Mouse (Mus musculus): Measurements from ENCODE around the gene Mcur1. TPM values are rescaled to one million over a fixed set of nuclear protein-coding genes. Genes with fewer than 3 reads are reported as not detected.

Mcur1 gene
- total and polyA plus RNA-seq, 2 experiments: 14.7 to 16.6 TPM

- DNase-seq (ENCODE audit: extremely low read depth, low read depth, low spot score): peak; percentile 31
- H3K27me3 ChIP-seq (ENCODE audit: control insufficient read depth, insufficient read depth, low read length): no peaks in the 10 kb centered on the region
- no peak overlapping the region for H3K27ac ChIP-seq (replicated peaks; ENCODE audit: insufficient read depth, low read depth, low read length)
- no peaks in the 10 kb centered on the region for H3K36me3 ChIP-seq (ENCODE audit: control insufficient read depth, insufficient read depth, low read length)
- TF ChIP-seq CTCF (IDR thresholded peaks at IDR 0.05; ENCODE audit: low read depth, low read length) (no peak), POLR2A (IDR thresholded peaks at IDR 0.05; ENCODE audit: extremely low read depth, insufficient read depth, low read length) (no peak)
- no peaks in the 10 kb centered on the region for H3K79me2 ChIP-seq (ENCODE audit: control insufficient read depth, insufficient read depth, low read length)
- H3K4me3 ChIP-seq (ENCODE audit: insufficient read depth, low read depth, low read length): no peak overlapping the region
- H3K9ac ChIP-seq (ENCODE audit: low read depth, low read length): no peak overlapping the region
- WGBS: 56% methylated on average over 11 of the region's 11 CpGs
- H3K4me1 ChIP-seq (ENCODE audit: control insufficient read depth, insufficient read depth, low read length): no peaks in the 10 kb centered on the region
Observed at GRCm38 (mm10) chr13:43493058-43493481, 66.9 kb downstream of the Mcur1 start.

Other genes with a start within 250 kb of the Mcur1 start
- 16.9 and 21.6 TPM in 2 replicates for gene Sirt5, start 194.7 kb downstream of the Mcur1 start, total RNA-seq (2014; rRNA removed)
- gene Sirt5, start 194.7 kb downstream of the Mcur1 start, polyA plus RNA-seq (2012; rRNA removed): 7.4 and 8.7 TPM in 2 replicates
- gene Nol7, start 161.8 kb downstream of the Mcur1 start, total RNA-seq (2014; rRNA removed): 50.3 and 55.5 TPM in 2 replicates
- gene Nol7, start 161.8 kb downstream of the Mcur1 start, polyA plus RNA-seq (2012; rRNA removed): 48.9 and 55.5 TPM in 2 replicates
- gene Ranbp9, start 78.9 kb downstream of the Mcur1 start, total RNA-seq (2014; rRNA removed): 27.8 and 32.8 TPM in 2 replicates
- gene Ranbp9, start 78.9 kb downstream of the Mcur1 start, polyA plus RNA-seq (2012; rRNA removed): 10.6 and 17.8 TPM in 2 replicates
- gene Rnf182, start 55.5 kb upstream of the Mcur1 start, total RNA-seq (2014; rRNA removed): not detected in 2 replicates
- 0.02 TPM in 1 of 2 replicates, not detected in the other for gene Rnf182, start 55.5 kb upstream of the Mcur1 start, polyA plus RNA-seq (2012; rRNA removed)
- gene Cd83, start 224.6 kb upstream of the Mcur1 start, total RNA-seq (2014; rRNA removed): 3.8 and 4.4 TPM in 2 replicates
- 0.40 and 0.73 TPM in 2 replicates for gene Cd83, start 224.6 kb upstream of the Mcur1 start, polyA plus RNA-seq (2012; rRNA removed)